Mouse (Mus musculus) embryo, embryonic 10 days (tissue): ENCODE results near the gene Tfpt.
"Not testable (repeated sequence)": the region's sequence is repeated elsewhere in the genome, so short reads cannot be mapped to it uniquely, and the experiment has no call there.

Source experiments
- DNase-seq: peaks from one replicate; pipeline ENCODE4 v3.0.0-alpha.2; 2015; ENCODE audit warnings: low spot score

Tfpt gene

DNA sequence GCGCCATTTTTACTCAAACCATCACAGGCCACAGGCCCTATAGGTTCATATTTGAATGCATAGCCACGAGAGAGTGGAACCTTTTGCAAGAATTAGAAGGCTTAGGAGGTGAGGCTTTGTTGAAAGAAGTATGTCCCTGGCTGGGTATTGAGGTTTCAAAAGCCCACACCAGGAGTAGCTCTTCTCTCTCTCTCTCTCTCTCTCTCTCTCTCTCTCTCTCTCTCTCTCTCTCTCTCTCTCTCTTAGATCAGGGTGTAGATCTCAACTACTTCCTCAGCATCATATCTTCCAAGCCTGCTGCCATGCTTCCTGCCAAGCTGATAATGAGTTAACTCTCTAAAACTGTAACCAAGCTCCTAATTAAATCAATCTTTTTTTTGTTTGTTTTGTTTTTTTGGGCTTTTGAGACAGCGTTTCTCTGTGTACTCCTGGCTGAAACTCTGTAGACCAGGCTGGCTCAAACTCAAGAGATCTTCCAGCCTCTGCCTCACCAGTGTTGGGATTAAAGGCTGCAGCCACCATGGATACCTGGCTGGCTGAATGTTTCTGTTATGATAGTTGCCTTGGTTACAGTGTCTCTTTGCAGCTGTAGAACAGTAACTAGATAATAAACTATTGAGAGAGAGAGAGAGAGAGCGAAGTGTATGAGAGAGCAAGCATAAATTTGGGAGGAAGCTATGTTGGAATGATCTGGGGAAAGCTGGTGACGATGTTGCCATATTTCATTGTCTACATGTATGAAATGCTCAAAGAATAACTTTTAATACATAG lies 53.2 kb downstream of the Tfpt start:
- no peak for DNase-seq

DNA sequence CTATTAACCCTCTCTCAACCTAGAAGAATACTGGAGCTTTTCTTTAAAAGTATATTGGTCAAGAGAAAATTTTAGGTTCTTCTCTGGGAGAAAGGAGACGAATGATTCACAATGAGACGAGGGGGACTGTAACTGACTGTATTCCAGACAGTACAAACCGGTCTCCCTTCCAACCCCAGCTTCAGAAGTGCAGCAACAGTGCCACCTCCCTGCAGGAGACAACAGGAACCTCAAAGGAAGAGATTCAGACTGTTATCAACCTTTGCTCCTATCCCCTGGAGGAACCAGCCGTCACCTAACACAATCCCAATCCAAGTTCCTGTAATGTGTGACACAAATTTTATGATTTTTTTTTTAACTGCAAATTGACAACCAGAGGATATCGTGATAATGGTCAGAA lies 55.5 kb downstream of the Tfpt start:
- DNase-seq = no peak

DNA sequence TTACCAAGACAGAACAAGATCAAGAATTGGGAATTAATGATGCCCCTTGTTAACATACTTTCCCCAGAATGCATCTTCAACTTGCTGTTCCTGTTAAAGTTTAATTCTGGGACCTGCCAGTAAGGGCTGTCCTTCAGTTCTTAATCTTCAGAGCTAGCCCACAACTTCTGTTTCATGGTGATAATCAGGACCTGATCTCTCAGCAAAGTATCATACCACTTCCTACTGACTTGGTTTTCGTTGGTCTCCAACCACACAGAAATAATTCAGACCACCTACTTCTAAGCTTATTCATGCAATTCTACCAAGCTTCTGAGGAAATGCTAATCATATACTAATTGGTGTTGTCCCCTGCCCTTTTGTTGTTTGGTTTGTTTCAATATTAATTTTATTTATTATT lies 57.9 kb downstream of the Tfpt start:
- DNase-seq = no peak

DNA sequence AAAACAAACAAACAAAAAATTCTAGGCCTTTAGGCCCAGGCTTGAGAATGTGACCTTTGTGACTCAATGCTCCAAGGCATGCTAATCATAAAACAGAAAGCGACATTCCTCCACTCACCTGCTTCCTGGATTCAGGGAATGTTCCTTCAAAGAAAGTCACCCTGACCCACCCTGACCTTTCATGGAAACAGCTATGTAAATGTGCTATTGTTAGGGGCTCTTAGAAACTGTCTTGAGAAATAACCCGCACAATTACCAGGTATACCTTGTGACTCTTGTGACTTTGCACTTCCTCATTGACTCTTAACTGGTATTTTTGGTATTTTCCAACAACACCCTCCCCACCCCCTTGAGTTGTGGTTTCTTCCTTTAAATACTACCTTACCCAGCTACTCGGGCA lies 59.1 kb downstream of the Tfpt start:
- DNase-seq = not testable (repeated sequence)
